Mouse (Mus musculus) mouse embryonic stem cell (cell line): ENCODE results near the gene Rack1.

Experiments used
- in situ Hi-C, 2 experiments: fragments of 300-500 bp; cut with MboI; formaldehyde crosslinking; loops; 1 replicate in 1 of 2; 3 replicates in 1 of 2; pipeline ENCODE4 v1.14.3; 2019 to 2020; ENCODE audit warnings: low sequenced_read_pairs in 2 of 2, low pct_unique_long_range_greater_than_20kb in 1 of 2, mixed read lengths in 1 of 2; ENCODE audit not compliant: unreplicated experiment in 1 of 2

Rack1 gene

DNA sequence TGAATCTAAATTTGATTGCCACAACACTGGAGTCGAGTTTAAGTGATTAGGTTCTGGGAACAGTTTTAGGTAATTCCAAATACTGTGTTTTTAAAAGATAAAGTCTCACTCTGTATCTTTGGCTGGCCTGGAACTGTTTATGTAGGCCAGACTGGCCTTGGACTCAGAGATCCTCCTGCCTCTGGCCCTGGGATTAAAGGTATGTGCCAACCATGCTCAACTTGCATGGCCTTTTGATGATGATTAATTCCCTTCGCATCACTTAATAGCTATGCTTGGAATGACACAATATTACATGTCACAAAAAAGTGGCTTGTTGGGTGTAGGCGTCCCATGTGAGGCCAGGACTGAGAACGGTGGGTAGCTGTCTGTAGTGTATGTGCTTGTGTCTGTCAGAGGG, 52.1 kb downstream of the Rack1 start:
- in situ Hi-C loops: loop anchor here (5.0 to 25.0 kb wide), 3 partner anchors 35 to 410 kb away; partner anchors contain the start of gene Trim41 (in 1 of the 2)

DNA sequence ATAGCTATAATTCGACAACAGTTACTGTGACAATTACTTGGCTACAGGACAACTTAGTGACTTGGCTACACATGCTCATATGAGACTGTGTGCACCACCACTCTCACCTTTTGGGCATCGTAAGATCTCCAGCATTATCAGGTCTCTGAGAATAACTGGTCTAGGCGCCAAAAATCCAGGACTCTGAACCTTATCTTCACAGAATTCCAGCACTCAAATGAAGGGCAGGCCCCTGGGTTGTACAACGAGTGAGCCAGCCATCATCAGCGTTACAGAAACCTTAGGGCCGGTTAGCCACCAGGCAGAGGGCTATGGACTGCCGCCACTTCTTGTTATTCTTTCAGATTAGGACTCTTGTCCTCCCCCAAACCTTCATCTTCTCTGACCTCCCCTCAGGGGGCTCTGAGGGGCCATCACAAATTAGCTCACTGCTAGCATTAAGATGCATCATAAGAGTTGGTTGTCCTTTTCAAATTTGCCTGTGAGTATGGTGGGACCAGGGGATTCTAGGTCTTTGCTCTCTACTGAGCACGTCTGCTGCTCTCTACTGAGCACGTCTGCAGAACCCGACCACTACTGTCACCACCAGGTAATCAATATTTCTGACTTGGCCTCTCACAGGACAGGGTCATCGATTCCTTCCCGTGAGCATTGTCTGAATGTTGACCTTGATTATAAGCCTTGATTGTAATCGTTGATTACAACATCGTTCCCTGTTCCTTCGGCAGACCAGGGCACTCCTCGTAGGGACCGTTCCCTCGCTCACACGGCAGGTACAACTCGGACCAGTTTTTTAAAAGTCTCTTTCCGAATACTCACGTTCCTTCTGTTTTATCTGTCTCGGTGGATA, 52.7 kb downstream of the Rack1 start:
- in situ Hi-C loops: loop anchor here (5.0 to 25.0 kb wide), 3 partner anchors 36 to 409 kb away; partner anchors contain the start of gene Trim41 (in 1 of the 2)

GRCm38 (mm10) chr11:48853474-48854180, 53.5 kb downstream of the Rack1 start:
- in situ Hi-C loops: loop anchor here (5.0 to 25.0 kb wide), 3 partner anchors 36 to 409 kb away; partner anchors contain the start of gene Trim41 (in 1 of the 2)
